Mouse (Mus musculus) hindbrain, embryonic 12.5 days (tissue): ENCODE measurements at regions not wholly inside any gene's neighbourhood (a gene's known extent, or its start where the extent isn't known, plus 50 kb on each side); places are given as distances from the start of the nearest gene placed in this dataset.

Source experiments
- ATAC-seq: fragments of 200-750 bp; cut with Nextera tagmentation; 2 replicates; pipeline ENCODE4 v1.8.0; 2017; ENCODE audit warnings: moderate TSS enrichment; ENCODE audit not compliant: low FRiP score
- H3K27ac ChIP-seq: fragments of 300-500 bp; sonication (generic); 2 replicates; pipeline ENCODE4 v1.5.1; 2016; ENCODE audit warnings: mild to moderate bottlenecking
- H3K27me3 ChIP-seq: fragments of 300-500 bp; sonication (generic); 2 replicates; pipeline ENCODE4 v1.6.1; 2016; ENCODE audit warnings: mild to moderate bottlenecking
- H3K36me3 ChIP-seq: fragments of 300-500 bp; sonication (generic); 2 replicates; pipeline ENCODE4 v1.6.1; 2016; ENCODE audit warnings: mild to moderate bottlenecking
- H3K4me1 ChIP-seq: fragments of 300-500 bp; sonication (generic); 2 replicates; pipeline ENCODE4 v1.6.1; 2016
- H3K4me2 ChIP-seq: fragments of 300-500 bp; sonication (generic); replicated peaks from 2 replicates; pipeline ENCODE4 v1.6.1; 2016; ENCODE audit warnings: mild to moderate bottlenecking
- H3K4me3 ChIP-seq: fragments of 300-500 bp; sonication (generic); 2 replicates; pipeline ENCODE4 v1.5.1; 2016; ENCODE audit warnings: mild to moderate bottlenecking
- H3K9ac ChIP-seq: fragments of 300-500 bp; sonication (generic); 2 replicates; pipeline ENCODE4 v1.6.1; 2016; ENCODE audit warnings: mild to moderate bottlenecking, moderate library complexity
- H3K9me3 ChIP-seq: fragments of 300-500 bp; sonication (generic); replicated peaks from 2 replicates; pipeline ENCODE4 v1.6.1; 2016; ENCODE audit warnings: mild to moderate bottlenecking
- WGBS: fragments of 180-500 bp; shearing (Covaris S2); methylation state at CpG from one replicate; pipeline ENCODE4 v1.1.7; 2016; 5-methylcytosine and 5-hydroxymethylcytosine counted together

DNA sequence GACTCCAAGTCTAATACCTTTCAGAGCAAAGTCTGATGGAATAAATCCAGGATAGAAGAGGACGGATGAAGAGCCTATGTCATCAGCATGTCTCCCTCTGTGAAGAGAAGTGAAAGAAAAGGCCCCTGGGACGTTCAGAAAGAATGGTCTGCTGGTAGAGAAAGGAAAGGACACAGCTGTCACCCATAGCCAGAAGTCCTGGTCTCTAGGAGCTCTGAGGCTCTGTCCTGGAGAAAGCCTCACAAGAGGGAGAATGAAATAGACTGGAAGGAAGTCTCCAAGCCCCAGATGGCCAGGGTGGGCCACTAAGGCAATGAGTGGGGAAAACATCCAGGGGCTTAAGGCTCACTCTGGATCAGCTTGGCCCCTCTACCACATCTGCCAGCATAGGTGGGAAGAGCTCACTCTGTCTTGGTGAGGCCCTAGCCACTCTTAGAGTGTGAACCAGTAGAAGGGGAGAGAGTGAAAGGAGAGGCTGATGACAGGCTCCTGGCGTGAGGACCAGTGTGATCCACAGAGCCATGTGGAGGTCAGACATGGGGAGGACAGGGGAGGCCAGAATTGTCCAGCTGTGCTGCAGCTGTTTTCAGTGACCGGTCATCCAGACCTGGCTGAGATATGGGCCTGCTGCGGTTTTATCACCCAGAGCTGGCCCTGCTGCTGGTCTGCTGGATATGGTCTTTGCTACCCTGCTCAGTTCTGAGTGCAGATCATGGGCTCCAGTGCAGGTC, 268.2 kb downstream of the Cyp26b1 start:
- Histone ChIP-seq H3K4me1 (no peaks in the 10 kb centered on the region; the same call in 1 of the 2 replicates), H3K36me3 (no peaks in the 10 kb centered on the region), H3K4me3 (no peak overlapping the region), H3K27me3 (peaks cover 8% of the 10 kb centered on the region; the same call in 1 of the 2 replicates), H3K9me3 (no peaks in the 10 kb centered on the region), H3K27ac (no peak overlapping the region), H3K9ac (no peak overlapping the region), H3K4me2 (no peak overlapping the region)
- no peak for ATAC-seq
- WGBS = 79% methylated on average over 5 of the region's 5 CpGs

- peaks cover 8% of the 10 kb centered on the region; the same call in 1 of the 2 replicates for H3K27me3 ChIP-seq
- H3K27ac ChIP-seq = no peak overlapping the region
- no peaks in the 10 kb centered on the region for H3K36me3 ChIP-seq
- H3K4me1 ChIP-seq = no peaks in the 10 kb centered on the region; the same call in 1 of the 2 replicates
- H3K4me3 ChIP-seq = no peak overlapping the region
- no peak overlapping the region for H3K4me2 ChIP-seq
- no peak overlapping the region for H3K9ac ChIP-seq
- H3K9me3 ChIP-seq = no peaks in the 10 kb centered on the region
- 86% methylated on average over 4 of the region's 4 CpGs for WGBS
- no peak for ATAC-seq
Measured at GRCm38 (mm10) chr6:84324185-84324584, 269.5 kb downstream of the Cyp26b1 start.

- H3K27ac ChIP-seq = no peak overlapping the region
- no peaks in the 10 kb centered on the region for H3K36me3 ChIP-seq
- H3K4me1 ChIP-seq = peaks cover 6% of the 10 kb centered on the region; the same call in 1 of the 2 replicates
- H3K4me3 ChIP-seq = no peak overlapping the region
- no peak overlapping the region for H3K9ac ChIP-seq
- H3K4me2 ChIP-seq = no peak overlapping the region
- 83% methylated on average over 4 of the region's 4 CpGs for WGBS
- no peak for ATAC-seq
- H3K9me3 ChIP-seq = no peaks in the 10 kb centered on the region
- H3K27me3 ChIP-seq = peaks cover 8% of the 10 kb centered on the region; the same call in 1 of the 2 replicates
Measured at GRCm38 (mm10) chr6:84322528-84322927, 271.2 kb downstream of the Cyp26b1 start.

GRCm38 (mm10) chr6:84320586-84320985, 273.1 kb downstream of the Cyp26b1 start:
- Histone ChIP-seq H3K36me3 (no peaks in the 10 kb centered on the region), H3K4me3 (no peak overlapping the region), H3K9ac (no peak overlapping the region), H3K27ac (no peak overlapping the region), H3K4me2 (no peak overlapping the region), H3K4me1 (peaks cover 6% of the 10 kb centered on the region; the same call in 1 of the 2 replicates), H3K9me3 (no peaks in the 10 kb centered on the region), H3K27me3 (peaks cover 8% of the 10 kb centered on the region; the same call in 1 of the 2 replicates)
- no peak for ATAC-seq
- 72% methylated on average over 1 of the region's 1 CpGs for WGBS

- H3K4me2 ChIP-seq = no peak overlapping the region
- no peak overlapping the region for H3K9ac ChIP-seq
- no peaks in the 10 kb centered on the region for H3K36me3 ChIP-seq
- peaks cover 10% of the 10 kb centered on the region for H3K4me1 ChIP-seq
- H3K27me3 ChIP-seq = peaks cover 13% of the 10 kb centered on the region; the same call in 1 of the 2 replicates
- WGBS = 30% methylated on average over 4 of the region's 4 CpGs
- ATAC-seq = no peak
- no peak overlapping the region for H3K27ac ChIP-seq
- H3K4me3 ChIP-seq = no peak overlapping the region
- H3K9me3 ChIP-seq = no peaks in the 10 kb centered on the region
Measured at GRCm38 (mm10) chr6:84318774-84319173, 274.9 kb downstream of the Cyp26b1 start.

DNA sequence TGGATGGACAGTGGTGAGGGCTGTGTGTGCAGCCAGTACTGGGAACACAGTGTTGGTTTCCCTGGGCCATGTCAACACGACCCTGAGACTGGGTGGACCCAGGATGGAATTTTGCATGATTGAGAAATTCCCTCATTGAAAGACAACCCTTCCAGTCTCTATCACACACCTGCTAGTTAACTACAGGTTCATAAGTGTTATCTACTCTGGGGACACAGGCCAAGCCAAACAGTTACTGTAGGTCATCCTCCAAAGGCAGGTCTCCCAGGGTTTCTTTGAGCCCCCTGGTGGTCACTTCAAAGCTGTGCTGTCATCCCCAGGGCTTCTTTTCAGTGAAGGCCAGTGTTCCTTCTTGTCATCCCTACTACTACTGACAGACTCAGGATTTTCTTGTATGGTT, 276.7 kb downstream of the Cyp26b1 start:
- Histone ChIP-seq H3K4me1 (peaks cover 10% of the 10 kb centered on the region), H3K9me3 (no peaks in the 10 kb centered on the region), H3K4me2 (no peak overlapping the region), H3K4me3 (no peak overlapping the region), H3K27me3 (peaks cover 15% of the 10 kb centered on the region; the same call in 1 of the 2 replicates), H3K9ac (no peak overlapping the region), H3K36me3 (no peaks in the 10 kb centered on the region), H3K27ac (no peak overlapping the region)
- WGBS = 88% methylated on average over 1 of the region's 1 CpGs
- ATAC-seq = no peak

DNA sequence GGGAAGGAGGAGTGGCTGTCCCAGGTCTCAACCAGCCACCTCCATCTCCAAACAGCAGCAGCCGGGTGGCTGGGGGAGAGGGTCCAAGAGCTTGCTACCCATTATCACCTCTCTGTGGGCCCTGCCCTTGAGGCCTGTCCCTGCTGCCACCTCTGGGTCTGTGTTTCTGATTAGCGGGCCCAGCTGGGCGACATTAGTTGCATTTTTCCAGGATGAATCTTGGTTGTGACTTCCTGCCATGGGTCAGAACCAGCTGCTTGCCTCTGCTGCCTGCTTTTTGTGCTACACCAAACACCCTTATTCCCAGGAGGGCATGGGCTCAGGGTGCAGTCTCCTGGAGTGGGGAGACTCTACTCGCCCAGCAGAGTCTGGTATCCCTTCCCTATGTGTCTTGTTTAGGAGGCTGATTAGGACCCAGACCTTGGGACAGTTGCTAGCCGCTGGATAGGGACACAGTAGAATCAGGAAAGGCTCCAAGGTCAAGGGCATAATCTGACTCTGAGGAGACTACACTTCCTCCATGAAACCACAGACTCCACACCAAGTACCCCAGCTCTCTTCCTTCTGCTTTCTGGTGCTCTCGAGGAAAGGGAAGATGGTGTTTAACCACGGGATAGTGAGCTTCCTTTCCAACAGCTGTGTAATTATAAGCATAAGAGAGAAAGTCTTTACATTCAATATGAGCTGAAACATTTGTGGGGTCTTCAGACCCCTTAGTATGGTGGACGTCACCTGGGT, 278.4 kb downstream of the Cyp26b1 start:
- Histone ChIP-seq H3K36me3 (no peaks in the 10 kb centered on the region), H3K27me3 (peaks cover 13% of the 10 kb centered on the region; the same call in 1 of the 2 replicates), H3K27ac (no peak overlapping the region), H3K9ac (no peak overlapping the region), H3K4me3 (no peak overlapping the region), H3K4me1 (peaks cover 16% of the 10 kb centered on the region), H3K4me2 (no peak overlapping the region), H3K9me3 (no peaks in the 10 kb centered on the region)
- 72% methylated on average over 8 of the region's 8 CpGs for WGBS
- no peak for ATAC-seq

DNA sequence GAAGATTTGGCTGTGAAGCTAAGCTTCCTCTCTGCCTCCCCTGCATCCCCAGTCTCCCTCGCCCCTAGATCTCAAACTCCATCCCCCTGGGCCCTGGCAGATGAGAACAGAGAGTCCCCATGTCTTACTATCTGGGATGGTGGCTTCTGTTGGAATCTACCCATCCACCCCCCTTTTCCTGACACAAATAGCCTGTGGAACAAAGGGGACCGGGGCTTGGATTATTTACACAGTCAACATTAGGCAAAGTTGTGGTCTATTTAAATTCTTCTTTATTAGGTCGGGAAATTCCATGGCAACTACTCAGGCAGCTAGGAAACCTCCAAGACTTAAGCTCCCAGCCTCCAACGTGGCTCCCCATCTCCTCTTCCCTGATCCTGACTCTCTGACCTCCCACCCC, 279.9 kb downstream of the Cyp26b1 start:
- no peak for ATAC-seq
- H3K4me1 ChIP-seq = peaks cover 12% of the 10 kb centered on the region
- WGBS = 17% methylated on average over 4 of the region's 4 CpGs

GRCm38 (mm10) chr6:84310635-84311241, 283.0 kb downstream of the Cyp26b1 start:
- no peaks in the 10 kb centered on the region for H3K36me3 ChIP-seq
- no peaks in the 10 kb centered on the region for H3K9me3 ChIP-seq
- no peak for ATAC-seq
- H3K4me3 ChIP-seq = no peak overlapping the region
- H3K27me3 ChIP-seq = peaks cover 13% of the 10 kb centered on the region; the same call in 1 of the 2 replicates
- 56% methylated on average over 9 of the region's 9 CpGs for WGBS
- H3K27ac ChIP-seq = no peak overlapping the region
- H3K4me2 ChIP-seq = no peak overlapping the region
- peaks cover 10% of the 10 kb centered on the region for H3K4me1 ChIP-seq
- no peak overlapping the region for H3K9ac ChIP-seq

More for the DNA sequence above, 279.9 kb downstream of the Cyp26b1 start:
- Histone ChIP-seq H3K9ac (no peak overlapping the region), H3K36me3 (no peaks in the 10 kb centered on the region), H3K27me3 (peaks cover 13% of the 10 kb centered on the region; the same call in 1 of the 2 replicates), H3K9me3 (no peaks in the 10 kb centered on the region), H3K27ac (no peak overlapping the region), H3K4me3 (no peak overlapping the region), H3K4me2 (no peak overlapping the region)

DNA sequence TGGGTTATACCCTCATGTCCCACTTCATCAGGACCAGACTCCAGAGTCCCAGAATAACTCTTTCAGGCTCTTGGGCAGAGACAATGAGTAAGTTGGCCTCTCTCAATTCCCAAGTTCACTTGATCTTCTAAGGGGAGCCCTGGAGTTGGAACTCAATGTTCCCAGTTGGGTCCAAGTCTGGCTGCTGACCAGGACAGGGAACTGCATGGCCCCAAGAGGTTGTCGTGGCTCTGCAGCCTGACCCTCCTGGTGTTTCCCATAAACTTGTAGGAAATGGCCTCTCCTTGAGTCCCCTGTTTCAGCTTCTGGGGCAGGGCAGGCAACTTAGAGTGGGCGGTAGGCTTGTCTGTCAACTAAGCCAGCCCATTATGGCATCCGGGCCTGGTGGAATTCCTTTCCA, 286.2 kb downstream of the Cyp26b1 start:
- Histone ChIP-seq H3K9me3 (no peaks in the 10 kb centered on the region), H3K4me2 (no peak overlapping the region), H3K36me3 (no peaks in the 10 kb centered on the region), H3K4me3 (no peak overlapping the region), H3K27me3 (peaks cover 5% of the 10 kb centered on the region; the same call in 1 of the 2 replicates), H3K4me1 (peaks cover 6% of the 10 kb centered on the region), H3K27ac (no peak overlapping the region), H3K9ac (no peak overlapping the region)
- 81% methylated on average over 3 of the region's 3 CpGs for WGBS
- ATAC-seq = no peak

- Histone ChIP-seq H3K36me3 (no peaks in the 10 kb centered on the region), H3K9me3 (no peaks in the 10 kb centered on the region), H3K27me3 (no peaks in the 10 kb centered on the region; the same call in 1 of the 2 replicates), H3K9ac (no peak overlapping the region), H3K27ac (no peak overlapping the region), H3K4me2 (no peak overlapping the region), H3K4me3 (no peak overlapping the region), H3K4me1 (peaks cover 6% of the 10 kb centered on the region)
- WGBS = 85% methylated on average over 13 of the region's 13 CpGs
- 0 out of 2 replicates have a peak, but pooled peaks have one; percentile 26 for ATAC-seq
Measured at GRCm38 (mm10) chr6:84306585-84306984, 287.1 kb downstream of the Cyp26b1 start.

- H3K27ac ChIP-seq = no peak overlapping the region
- H3K36me3 ChIP-seq = no peaks in the 10 kb centered on the region
- no peaks in the 10 kb centered on the region for H3K4me1 ChIP-seq
- H3K4me3 ChIP-seq = no peak overlapping the region
- no peak overlapping the region for H3K4me2 ChIP-seq
- WGBS = 84% methylated on average over 3 of the region's 3 CpGs
- H3K9me3 ChIP-seq = no peaks in the 10 kb centered on the region
- no peak overlapping the region for H3K9ac ChIP-seq
- no peak for ATAC-seq
- H3K27me3 ChIP-seq = no peaks in the 10 kb centered on the region; the same call in 1 of the 2 replicates
Measured at GRCm38 (mm10) chr6:84305093-84305492, 288.6 kb downstream of the Cyp26b1 start.
